19 mouse cellular contexts compared by ENCODE assay signal in the genomic region with DNA sequence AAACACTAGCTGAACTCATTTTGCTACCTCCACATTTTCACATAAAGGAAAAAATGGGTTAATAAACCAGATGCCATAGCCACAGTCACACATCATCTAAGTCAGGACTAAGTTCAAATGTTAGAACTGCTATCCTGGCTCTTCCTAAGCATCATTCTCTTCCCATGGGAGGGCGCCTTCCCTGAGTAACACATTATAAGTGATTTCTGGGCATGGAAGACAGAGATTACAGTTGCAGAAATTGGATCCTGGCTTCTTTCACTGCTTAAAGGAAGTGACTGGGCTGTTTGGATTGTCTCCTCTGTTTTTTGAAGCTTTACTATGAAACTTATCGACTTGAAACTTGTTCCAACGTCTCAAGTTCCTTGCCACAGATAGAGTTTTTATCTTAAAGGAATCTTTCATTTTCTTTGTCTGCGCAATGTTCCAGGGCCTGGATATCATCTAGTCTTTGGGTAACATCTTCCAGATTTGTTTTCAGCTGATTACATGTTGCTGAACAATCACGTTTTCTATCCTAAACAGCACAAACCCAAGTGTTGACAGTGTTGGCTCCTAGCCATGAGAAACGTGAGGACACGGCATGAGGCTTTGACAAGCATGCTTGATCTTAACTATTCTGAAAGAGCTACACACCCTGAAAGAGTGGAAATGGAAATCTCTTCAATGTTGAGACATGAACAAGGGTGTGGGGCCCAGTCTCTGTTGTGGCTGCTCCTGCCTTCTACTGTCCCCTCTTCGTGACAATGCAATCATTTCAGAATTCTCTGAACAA.
DNase-seq lines count a peak whose midpoint lies in the region; ATAC-seq and TF ChIP-seq lines count a peak whose summit lies in the region.
"Had no signal": no experiment of that assay in that cellular context is flagged by ENCODE, and none has a peak within 500 bp of the region (broad histone marks: within the 10 kb centered on the region; RNA-seq: fewer than 3 reads in every experiment).

No protein-coding gene starts in this region.

- WGBS in lung, postnatal 0 days: 46% methylated on average over 8 of the region's 8 CpGs

- no peaks in the 10 kb centered on the region for H3K36me3 ChIP-seq in lung, postnatal 0 days (ENCODE audit: insufficient read depth, low read length)
- H3K36me3 ChIP-seq: embryonic facial prominence, embryonic 15.5 days; hindbrain, embryonic 10.5 days; lung, embryonic 15.5 days had no signal

- H3K4me2 ChIP-seq in lung, postnatal 0 days (replicated peaks; ENCODE audit: low read depth, low read length): no peak overlapping the region
- H3K4me2 ChIP-seq: embryonic facial prominence, embryonic 15.5 days; lung, embryonic 15.5 days; midbrain, embryonic 11.5 days had no signal

- no peaks in the 10 kb centered on the region for H3K9me3 ChIP-seq in lung, postnatal 0 days (ENCODE audit: low read length)
- H3K9me3 ChIP-seq: embryonic facial prominence, embryonic 15.5 days; hindbrain, embryonic 10.5 days; lung, embryonic 15.5 days had no signal

- H3K27me3 ChIP-seq in lung, postnatal 0 days (replicated peaks; ENCODE audit: insufficient read depth, low read length): no peaks in the 10 kb centered on the region
- H3K27me3 ChIP-seq: CH12.LX; embryonic facial prominence, embryonic 15.5 days; lung, embryonic 15.5 days had no signal

- H3K4me3 ChIP-seq in lung, postnatal 0 days (ENCODE audit: low read depth, low read length): no peak overlapping the region
- H3K4me3 ChIP-seq: embryonic facial prominence, embryonic 15.5 days; hindbrain, embryonic 10.5 days; lung, embryonic 15.5 days had no signal

- H3K9ac ChIP-seq in lung, postnatal 0 days (replicated peaks; ENCODE audit: low read depth): no peak overlapping the region
- H3K9ac ChIP-seq: embryonic facial prominence, embryonic 15.5 days; lung, embryonic 15.5 days had no signal

- TF ChIP-seq EP300 in lung, postnatal 0 days (IDR thresholded peaks at IDR 0.05): no peak; the same call in 1 of the 2 replicates

- H3K4me1 ChIP-seq in lung, postnatal 0 days (ENCODE audit: insufficient read depth, low read depth, low read length): no peaks in the 10 kb centered on the region
- H3K4me1 ChIP-seq: embryonic facial prominence, embryonic 15.5 days; hindbrain, embryonic 10.5 days; lung, embryonic 15.5 days had no signal

- no peak overlapping the region for H3K27ac ChIP-seq in lung, postnatal 0 days (ENCODE audit: low read length)
- H3K27ac ChIP-seq: embryonic facial prominence, embryonic 15.5 days; hindbrain, embryonic 10.5 days; kidney, postnatal 0 days; lung, embryonic 15.5 days had no signal

- ATAC-seq in lung, postnatal 0 days: no peak
- ATAC-seq: activated CD4-positive, CD25-positive, alpha-beta regulatory T cell, adult 4 months had no signal

- TF ChIP-seq CTCF in lung, postnatal 0 days (IDR thresholded peaks at IDR 0.05): peak; percentile 6; the same call in 1 of the 2 replicates

- peak; percentile 13 for DNase-seq in adrenal gland, postnatal 10 days
- no peak for DNase-seq in adrenal gland, postnatal 36 days
- DNase-seq in heart, adult 18-20 months: peak; percentile 7 to 10
- no peak for DNase-seq in heart, adult 8-10 months (ENCODE audit: low spot score)
- peak; percentile 39 for DNase-seq in lung, postnatal 0 days (ENCODE audit: low spot score)
- DNase-seq in lung, postnatal 14 days: no peak
- DNase-seq in thymus, postnatal 25 days: no peak
- no peak for DNase-seq in kidney, adult 18-20 months
- DNase-seq: cerebellum, adult 11 months; liver; retina, postnatal 1 day; thymus, adult 2 months had no signal

Comparison
In these comparisons a context has a peak if more than half of its experiments do, and no peak if none do; other contexts are left out.
1. DNase-seq: peak in adrenal gland, postnatal 10 days (single experiment), heart, adult 18-20 months (2 of 2) and lung, postnatal 0 days (single experiment); none in adrenal gland, postnatal 36 days (0 of 2), heart, adult 8-10 months (single experiment), lung, postnatal 14 days (single experiment), thymus, postnatal 25 days (single experiment) and kidney, adult 18-20 months (single experiment).